Mouse (Mus musculus) heart, embryonic 13.5 days (tissue): Measurements from ENCODE around the gene Gm10277. TPM values are rescaled to one million over a fixed set of nuclear protein-coding genes. Genes with fewer than 3 reads are reported as not detected.

ENCODE experiments used
- ATAC-seq: fragments of 200-750 bp; cut with Nextera tagmentation; 2 replicates; pipeline ENCODE4 v1.8.0; 2017; ENCODE audit warnings: moderate TSS enrichment; ENCODE audit not compliant: insufficient number of reproducible peaks, low FRiP score, low TSS enrichment; ENCODE audit errors: extremely low read depth
- H3K27ac ChIP-seq: fragments of 300-500 bp; sonication (generic); replicated peaks from 2 replicates; pipeline ENCODE4 v1.5.1; 2015; ENCODE audit warnings: moderate library complexity, mild to moderate bottlenecking, inconsistent platforms
- H3K27me3 ChIP-seq: fragments of 300-500 bp; sonication (generic); replicated peaks from 2 replicates; pipeline ENCODE4 v1.6.1; 2015; ENCODE audit warnings: mild to moderate bottlenecking, inconsistent platforms
- H3K36me3 ChIP-seq: fragments of 300-500 bp; sonication (generic); 2 replicates; pipeline ENCODE4 v1.6.1; 2015; ENCODE audit warnings: mild to moderate bottlenecking, inconsistent platforms
- H3K4me1 ChIP-seq: fragments of 300-500 bp; sonication (generic); 2 replicates; pipeline ENCODE4 v1.6.1; 2015; ENCODE audit warnings: inconsistent platforms
- H3K4me2 ChIP-seq: fragments of 300-500 bp; sonication (generic); 2 replicates; pipeline ENCODE4 v1.6.1; 2015; ENCODE audit warnings: inconsistent platforms, mild to moderate bottlenecking, moderate library complexity
- H3K4me3 ChIP-seq: fragments of 300-500 bp; sonication (generic); 2 replicates; pipeline ENCODE4 v1.5.1; 2015; ENCODE audit warnings: moderate library complexity, mild to moderate bottlenecking, inconsistent platforms
- H3K9ac ChIP-seq: fragments of 300-500 bp; sonication (generic); 2 replicates; pipeline ENCODE4 v1.6.1; 2015; ENCODE audit warnings: inconsistent platforms, mild to moderate bottlenecking, moderate library complexity
- H3K9me3 ChIP-seq: fragments of 300-500 bp; sonication (generic); 2 replicates; pipeline ENCODE4 v1.6.1; 2016; ENCODE audit warnings: inconsistent platforms
- WGBS: fragments of 180-500 bp; shearing (Covaris S2); methylation state at CpG from one replicate; pipeline ENCODE4 v1.1.7; 2015; ENCODE audit warnings: mixed read lengths; 5-methylcytosine and 5-hydroxymethylcytosine counted together
- polyA plus RNA-seq: library from polyadenylated mRNA; unstranded; fragments of >200 nt; fragmentation: Nextera tagmentation; extraction: Ambion mirVana; gene quantifications from 2 replicates; pipeline ENCODE4 v1.2.1, GENCODE M21; 2015

Gm10277 gene
- polyA plus RNA-seq, 1 experiment from 2014 or later: 1.1 TPM

DNA sequence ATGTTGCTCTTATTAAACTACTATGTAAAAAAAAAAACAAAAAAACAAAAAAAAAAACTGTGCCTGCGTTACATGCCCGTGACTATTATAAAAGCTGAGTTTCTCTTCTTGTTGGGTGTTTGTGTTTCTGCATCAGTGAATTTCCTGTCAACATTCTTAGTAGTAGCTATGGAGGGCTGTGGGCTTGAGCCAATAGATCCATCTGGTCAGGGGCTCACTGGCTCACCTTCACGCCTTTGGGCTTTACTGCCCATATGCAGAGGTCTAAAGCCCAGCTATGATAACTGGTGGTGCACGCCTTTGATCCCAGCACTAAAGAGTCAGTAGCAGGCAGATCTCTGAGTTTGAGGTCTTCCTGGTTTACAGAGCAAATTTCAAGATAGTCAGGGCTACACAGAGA is 18.1 kb downstream of the Gm10277 start:
- H3K36me3 ChIP-seq: no peaks in the 10 kb centered on the region
- no peaks in the 10 kb centered on the region for H3K9me3 ChIP-seq
- no peak overlapping the region for H3K4me3 ChIP-seq
- no peaks in the 10 kb centered on the region for H3K27me3 ChIP-seq
- H3K4me2 ChIP-seq: no peak overlapping the region
- H3K9ac ChIP-seq: 0 out of 2 replicates have a peak overlapping the region, but pooled peaks have one; percentile 33
- no peak for ATAC-seq
- H3K4me1 ChIP-seq: peaks cover 59% of the 10 kb centered on the region
- WGBS: 75% methylated on average over 4 of the region's 4 CpGs
- no peak overlapping the region for H3K27ac ChIP-seq

DNA sequence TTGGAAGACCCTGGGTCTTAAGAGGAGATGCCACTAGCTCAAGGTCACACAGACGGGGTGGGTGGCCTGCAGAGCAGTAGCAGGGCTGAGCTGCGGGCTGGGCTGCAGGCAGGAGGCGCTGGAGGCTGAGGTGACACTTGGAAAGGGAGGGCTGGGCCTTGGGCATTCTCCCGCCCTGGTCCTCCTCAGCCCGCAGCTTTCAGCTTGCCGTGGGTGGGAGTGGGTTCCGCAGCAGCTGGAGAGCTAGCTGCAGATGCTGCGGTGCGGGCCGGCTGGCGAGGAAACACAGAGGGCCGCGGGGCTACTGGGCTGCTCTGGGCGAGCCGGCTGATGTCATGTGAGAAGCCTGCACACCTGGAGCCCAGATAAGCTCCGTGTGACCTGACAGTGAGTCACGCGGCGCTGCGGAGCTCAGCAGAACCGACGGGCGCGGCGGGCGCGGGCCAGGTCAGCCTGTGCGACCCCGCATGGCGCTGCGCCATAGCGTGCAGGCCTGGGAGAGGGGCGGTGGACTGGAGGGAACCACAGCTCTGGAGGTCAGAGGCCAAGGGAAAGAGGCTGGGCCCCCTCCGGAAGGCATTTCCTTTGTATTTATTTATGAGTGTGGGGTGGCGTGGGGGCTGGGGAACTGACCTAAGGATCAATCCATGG is 21.1 kb downstream of the Gm10277 start:
- Histone ChIP-seq H3K36me3 (no peaks in the 10 kb centered on the region), H3K27me3 (no peaks in the 10 kb centered on the region), H3K4me1 (peaks cover 61% of the 10 kb centered on the region), H3K9ac (peak overlapping the region; percentile 83), H3K4me3 (peak overlapping the region; percentile 56), H3K4me2 (peak overlapping the region; percentile 86), H3K27ac (peak overlapping the region; percentile 82), H3K9me3 (no peaks in the 10 kb centered on the region)
- WGBS: 2% methylated on average over 35 of the region's 35 CpGs
- ATAC-seq: no peak

DNA sequence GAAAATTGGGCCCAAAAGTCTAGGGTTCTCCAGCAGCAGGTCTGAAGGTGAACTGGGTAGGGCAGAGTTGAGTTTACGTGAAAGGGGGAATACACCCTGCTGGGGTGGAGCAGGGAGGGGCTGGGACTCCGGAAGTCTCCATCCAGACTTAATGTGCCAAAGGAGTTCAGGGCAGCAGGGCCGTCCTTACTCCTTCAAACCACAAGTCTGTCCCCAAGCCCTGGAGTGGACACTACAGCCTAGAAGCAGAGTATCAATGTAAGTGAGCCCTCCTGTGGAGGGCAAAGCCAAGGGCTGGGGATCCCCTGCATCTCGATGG is 22.1 kb downstream of the Gm10277 start:
- H3K4me1 ChIP-seq: peaks cover 53% of the 10 kb centered on the region

DNA sequence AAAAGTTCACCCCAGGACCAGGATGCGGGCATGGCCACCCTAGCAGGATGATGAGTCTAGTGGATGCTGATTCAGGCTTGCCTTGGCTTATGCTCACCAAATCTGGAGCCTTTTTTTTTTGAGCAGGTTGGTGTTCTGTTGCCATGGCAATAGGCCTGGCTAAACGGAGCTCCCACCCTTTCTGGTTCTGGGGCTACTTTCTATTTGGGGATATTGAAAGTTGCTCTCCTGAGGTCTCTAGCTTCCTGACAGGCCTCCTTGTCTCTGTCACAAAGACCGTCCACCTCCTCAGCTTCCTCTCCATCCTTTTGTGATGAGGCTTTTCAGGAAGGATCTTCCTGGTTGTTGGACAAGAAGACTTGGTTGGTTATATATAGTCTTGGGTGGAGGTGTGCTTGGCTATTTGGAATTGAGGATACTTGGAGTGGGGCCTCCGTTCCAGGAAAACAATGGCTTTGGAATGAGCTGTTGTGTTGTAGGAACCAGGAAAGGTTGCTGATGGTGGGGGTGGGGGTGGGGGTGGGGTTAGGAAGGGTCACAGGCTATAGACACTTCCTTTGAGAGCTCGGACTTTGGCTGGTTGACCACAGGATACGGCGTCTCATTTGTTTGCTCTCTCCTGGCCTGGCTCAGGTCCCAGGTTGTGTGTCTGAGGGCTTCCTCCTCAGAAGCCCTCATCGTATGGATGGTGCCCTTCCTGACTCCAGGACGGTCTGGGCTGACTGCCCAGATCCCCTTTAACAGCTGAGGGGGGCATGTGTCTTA is 22.7 kb downstream of the Gm10277 start:
- ATAC-seq: no peak
- Histone ChIP-seq H3K9ac (peak overlapping the region; percentile 94), H3K27ac (peak overlapping the region; percentile 82)

More for the DNA sequence above, 22.1 kb downstream of the Gm10277 start:
- H3K36me3 ChIP-seq: no peaks in the 10 kb centered on the region
- 58% methylated on average over 4 of the region's 4 CpGs for WGBS
- peak overlapping the region; percentile 13; the same call in 1 of the 2 replicates for H3K4me3 ChIP-seq
- peak overlapping the region; percentile 37; the same call in 1 of the 2 replicates for H3K9ac ChIP-seq
- no peak for ATAC-seq
- H3K27me3 ChIP-seq: peaks cover 4% of the 10 kb centered on the region; the same call in 1 of the 2 replicates
- peak overlapping the region; percentile 82 for H3K27ac ChIP-seq
- no peaks in the 10 kb centered on the region for H3K9me3 ChIP-seq
- H3K4me2 ChIP-seq: peak overlapping the region; percentile 86

DNA sequence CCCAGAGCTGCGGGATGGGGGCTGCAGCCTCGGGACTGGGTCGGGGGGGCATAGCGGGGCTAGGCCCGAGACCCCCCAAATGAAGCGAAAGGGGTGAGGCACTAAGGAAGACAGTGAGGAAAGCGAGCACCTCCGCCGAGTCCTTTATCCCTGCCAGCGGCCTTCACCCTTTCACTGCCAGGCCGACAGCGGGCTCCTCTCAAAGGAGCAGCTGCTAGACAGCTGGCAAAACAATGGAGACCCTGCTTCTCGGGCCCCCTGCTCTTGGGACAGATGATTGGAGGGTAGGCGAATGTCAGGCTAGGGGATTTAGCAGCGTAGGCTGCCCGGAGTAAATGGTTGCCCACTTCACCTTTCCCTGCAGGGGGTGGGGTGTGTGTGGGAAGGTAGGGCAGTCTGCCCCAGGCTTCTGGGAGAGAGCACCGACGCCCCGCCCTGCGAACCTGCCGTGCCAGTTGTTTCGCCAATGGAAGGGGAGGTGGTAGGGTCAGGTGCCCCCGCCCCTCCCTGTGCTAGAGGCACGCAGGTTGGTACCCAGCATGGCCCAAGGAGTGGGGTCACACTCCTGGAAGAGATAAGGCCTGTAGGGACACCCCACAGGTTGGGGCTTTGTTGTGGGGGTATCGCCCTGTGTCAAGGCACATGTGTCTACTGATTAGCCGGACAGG is 23.7 kb downstream of the Gm10277 start:
- H3K27me3 ChIP-seq: peaks cover 9% of the 10 kb centered on the region; the same call in 1 of the 2 replicates
- H3K4me1 ChIP-seq: peaks cover 40% of the 10 kb centered on the region
- H3K4me3 ChIP-seq: peak overlapping the region; percentile 87
- WGBS: 5% methylated on average over 26 of the region's 26 CpGs
- H3K36me3 ChIP-seq: no peaks in the 10 kb centered on the region
- H3K9me3 ChIP-seq: no peaks in the 10 kb centered on the region
- peak overlapping the region; percentile 94 for H3K9ac ChIP-seq
- H3K4me2 ChIP-seq: peak overlapping the region; percentile 86
- ATAC-seq: peak; percentile 28; the same call in 1 of the 2 replicates
- peak overlapping the region; percentile 77 for H3K27ac ChIP-seq

More for the DNA sequence above, 22.7 kb downstream of the Gm10277 start:
- peak overlapping the region; percentile 87 for H3K4me3 ChIP-seq
- peaks cover 9% of the 10 kb centered on the region; the same call in 1 of the 2 replicates for H3K27me3 ChIP-seq
- H3K4me2 ChIP-seq: peak overlapping the region; percentile 86
- 46% methylated on average over 9 of the region's 9 CpGs for WGBS
- H3K36me3 ChIP-seq: no peaks in the 10 kb centered on the region
- no peaks in the 10 kb centered on the region for H3K9me3 ChIP-seq
- H3K4me1 ChIP-seq: peaks cover 47% of the 10 kb centered on the region

DNA sequence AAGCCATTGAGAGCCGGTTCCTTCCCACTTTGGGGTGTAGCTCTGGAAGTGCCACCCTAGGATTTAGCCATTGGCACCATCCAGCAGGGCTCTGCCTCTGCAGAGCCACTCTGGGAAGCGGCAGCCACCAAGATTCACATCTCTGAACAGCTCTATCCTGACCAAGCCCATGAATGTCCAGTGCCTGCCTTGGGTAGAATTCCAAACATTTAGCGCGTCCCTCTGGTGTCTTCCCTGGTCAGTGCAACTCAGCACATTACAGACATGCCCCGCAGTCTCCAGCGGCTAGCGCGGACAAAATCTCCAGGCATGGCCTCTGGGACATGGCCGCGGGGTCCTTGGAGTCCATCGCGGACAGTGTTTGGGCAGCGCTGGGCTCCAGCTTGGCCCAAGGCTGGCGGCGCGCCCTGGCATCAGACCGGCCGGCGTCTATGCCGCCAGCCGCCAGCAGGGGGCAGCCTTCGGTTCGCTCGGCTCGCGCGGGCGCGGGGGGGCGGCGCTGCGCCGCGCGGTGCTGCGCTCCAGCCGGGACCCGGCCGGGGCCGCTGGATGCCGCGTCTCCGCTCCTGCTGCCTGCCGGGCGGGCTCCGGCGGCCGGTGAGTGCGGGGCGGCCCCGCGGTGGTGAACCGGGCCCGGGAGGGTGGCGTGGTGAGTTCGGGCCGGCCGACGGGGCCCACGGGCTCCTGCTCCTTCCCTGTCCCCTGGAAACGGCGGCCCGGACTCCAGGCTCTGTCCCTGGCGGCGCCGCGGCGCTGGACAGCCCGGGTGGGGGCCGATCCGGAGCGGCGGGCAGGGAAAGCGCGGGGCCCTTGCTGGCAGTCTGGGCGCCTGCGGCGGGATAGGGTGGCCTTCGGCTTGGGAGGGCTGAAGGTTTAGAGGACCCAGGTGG is 24.5 kb downstream of the Gm10277 start, which contains the start of gene Myo18a:
Gene Myo18a (plus strand): TSS at position 464 of the 890 bp plus-strand sequence.
- H3K4me3 ChIP-seq: peak within 1 kb of the TSS; percentile 87
- peaks cover 40% of the 10 kb centered on the region for H3K4me1 ChIP-seq
- H3K36me3 ChIP-seq: no peaks in the 10 kb centered on the region
- H3K9me3 ChIP-seq: no peaks in the 10 kb centered on the region
- peak; percentile 70 for ATAC-seq
- 1% methylated on average over 76 of the region's 79 CpGs for WGBS
- peak within 1 kb of the TSS; percentile 94 for H3K9ac ChIP-seq
- H3K27ac ChIP-seq: peak within 1 kb of the TSS; percentile 77
- H3K4me2 ChIP-seq: peak within 1 kb of the TSS; percentile 86
- H3K27me3 ChIP-seq: peaks cover 9% of the 10 kb centered on the region; the same call in 1 of the 2 replicates

DNA sequence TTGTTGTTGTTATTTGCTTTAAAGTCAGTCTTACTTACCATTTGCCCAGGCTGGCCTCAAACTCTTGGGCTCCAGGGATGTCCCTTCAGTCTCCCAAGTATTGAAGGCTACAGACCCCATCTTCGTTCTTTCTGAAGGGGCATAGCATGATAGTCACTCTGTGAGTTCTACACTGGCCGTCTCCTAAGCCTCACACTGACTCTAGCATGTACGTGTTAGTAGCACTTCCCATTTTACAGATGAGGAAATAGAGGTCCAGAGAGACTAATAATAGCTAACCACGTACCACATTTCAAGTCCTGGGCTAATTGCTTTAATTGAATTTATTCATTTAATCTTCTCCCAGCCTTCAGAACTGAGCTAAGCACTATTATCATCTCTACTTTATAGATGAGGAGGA is 27.5 kb downstream of the Gm10277 start:
- no peak for ATAC-seq
- no peak overlapping the region for H3K27ac ChIP-seq
- H3K4me1 ChIP-seq: peaks cover 18% of the 10 kb centered on the region
- H3K4me3 ChIP-seq: no peak overlapping the region
- no peak overlapping the region for H3K4me2 ChIP-seq
- no peaks in the 10 kb centered on the region for H3K9me3 ChIP-seq
- H3K27me3 ChIP-seq: peaks cover 9% of the 10 kb centered on the region; the same call in 1 of the 2 replicates
- H3K9ac ChIP-seq: no peak overlapping the region
- no peaks in the 10 kb centered on the region for H3K36me3 ChIP-seq
- 77% methylated on average over 4 of the region's 4 CpGs for WGBS

DNA sequence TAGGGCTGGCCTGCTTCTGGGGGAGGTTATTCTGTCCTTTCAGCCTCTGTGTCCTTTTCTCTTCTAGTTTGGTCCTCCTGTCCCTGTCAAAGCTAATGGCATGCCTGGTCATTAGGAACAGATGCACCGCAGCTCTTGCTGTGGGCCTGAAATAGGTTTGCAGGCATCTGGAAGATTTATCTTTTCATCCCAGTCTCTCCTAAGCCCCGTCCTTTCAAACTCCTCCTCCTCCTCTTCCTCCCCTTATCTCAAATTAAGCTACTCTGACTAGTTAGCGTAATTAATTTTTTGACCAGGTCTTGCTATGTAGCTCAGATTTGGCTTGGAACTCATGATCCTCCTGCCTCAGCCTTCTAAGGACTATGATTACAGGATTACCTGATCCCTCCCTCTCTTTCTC is 34.1 kb downstream of the Gm10277 start:
- no peaks in the 10 kb centered on the region for H3K36me3 ChIP-seq
- 47% methylated on average over 3 of the region's 3 CpGs for WGBS
- H3K9ac ChIP-seq: no peak overlapping the region
- ATAC-seq: no peak
- no peak overlapping the region for H3K4me3 ChIP-seq
- no peaks in the 10 kb centered on the region for H3K4me1 ChIP-seq
- H3K27me3 ChIP-seq: no peaks in the 10 kb centered on the region
- no peaks in the 10 kb centered on the region for H3K9me3 ChIP-seq
- no peak overlapping the region for H3K27ac ChIP-seq
- H3K4me2 ChIP-seq: no peak overlapping the region

DNA sequence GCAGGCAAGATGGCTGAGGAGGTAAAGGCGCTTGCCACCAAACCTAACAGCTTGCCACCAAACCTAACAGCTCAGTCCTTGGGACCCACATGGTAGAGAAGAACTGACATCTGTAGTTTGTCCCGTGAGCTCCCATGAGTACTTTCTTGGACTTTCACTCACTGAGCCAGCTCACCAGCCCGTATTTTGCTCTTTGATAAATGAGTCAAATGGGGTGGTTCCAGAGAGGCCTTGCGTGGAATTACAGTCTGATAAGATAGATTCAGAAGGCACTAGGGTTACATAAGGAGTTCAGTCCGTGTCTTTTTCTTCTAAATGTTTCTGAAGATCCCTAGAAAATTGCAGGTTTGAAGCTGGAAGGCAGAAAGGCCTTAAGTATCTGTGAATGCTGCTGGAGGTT is 35.0 kb downstream of the Gm10277 start:
- H3K27ac ChIP-seq: no peak overlapping the region
- H3K4me2 ChIP-seq: no peak overlapping the region
- H3K4me1 ChIP-seq: no peaks in the 10 kb centered on the region
- 54% methylated on average over 5 of the region's 5 CpGs for WGBS
- no peaks in the 10 kb centered on the region for H3K36me3 ChIP-seq
- no peaks in the 10 kb centered on the region for H3K27me3 ChIP-seq
- no peaks in the 10 kb centered on the region for H3K9me3 ChIP-seq
- ATAC-seq: no peak
- no peak overlapping the region for H3K9ac ChIP-seq
- H3K4me3 ChIP-seq: no peak overlapping the region

DNA sequence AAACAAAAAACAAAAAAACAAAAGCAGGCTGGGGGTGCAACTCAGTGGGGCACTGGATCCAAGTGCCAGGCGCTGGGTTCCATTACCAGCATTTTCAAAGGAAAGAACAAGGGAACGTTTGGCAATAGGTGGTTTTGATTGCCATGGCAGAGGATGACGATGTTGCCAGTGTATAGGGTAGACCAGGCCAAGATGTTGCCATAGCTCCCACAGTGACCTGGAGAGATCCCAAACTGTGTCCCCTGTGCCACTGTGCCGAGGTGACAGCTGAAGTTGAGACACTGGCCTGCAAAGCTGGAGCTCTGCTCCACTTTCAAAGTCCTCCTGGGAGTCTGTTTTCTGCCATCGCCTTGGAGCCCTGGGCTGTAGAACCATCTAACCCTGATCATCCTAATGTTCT is 38.6 kb downstream of the Gm10277 start:
- H3K27me3 ChIP-seq: no peaks in the 10 kb centered on the region
- no peak for ATAC-seq
- H3K36me3 ChIP-seq: no peaks in the 10 kb centered on the region
- H3K4me2 ChIP-seq: no peak overlapping the region
- 73% methylated on average over 5 of the region's 5 CpGs for WGBS
- H3K4me3 ChIP-seq: no peak overlapping the region
- no peak overlapping the region for H3K27ac ChIP-seq
- no peaks in the 10 kb centered on the region for H3K4me1 ChIP-seq
- no peak overlapping the region for H3K9ac ChIP-seq
- H3K9me3 ChIP-seq: no peaks in the 10 kb centered on the region
